Mouse (Mus musculus): ENCODE results near the gene Apoc1.

The Apoc1 gene

GRCm38 (mm10) chr7:19691873-19692865 lies at the start of gene Apoc1:
Gene Apoc1 (minus strand): TSS chr7:19692660.
- DNase-seq, result no peak

GRCm38 (mm10) chr7:19741329-19742031 lies 49.0 kb upstream of the Apoc1 start:
- peak; percentile 61 for DNase-seq

- DNase-seq, result no peak
Measured at GRCm38 (mm10) chr7:19740269-19740668, 47.8 kb upstream of the Apoc1 start.

DNA sequence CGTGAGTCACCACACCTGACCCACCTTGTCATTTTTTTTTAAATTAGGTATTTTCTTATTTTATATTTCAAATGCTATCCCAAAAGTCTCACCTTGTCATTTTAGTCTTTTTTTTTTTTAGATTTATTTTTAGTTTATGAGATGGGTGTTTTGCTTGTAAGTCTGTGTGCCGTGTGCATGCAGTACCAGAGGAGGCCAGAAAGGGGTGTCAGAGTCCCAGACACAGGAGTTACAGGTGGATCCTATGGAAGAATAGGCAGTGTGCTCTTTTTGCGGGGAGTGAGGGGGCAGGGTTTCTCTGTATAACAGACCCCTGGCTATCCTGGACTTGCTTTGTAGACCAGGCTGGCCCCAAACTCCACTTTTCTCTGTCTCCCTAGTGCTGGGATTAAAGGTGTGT lies 46.3 kb upstream of the Apoc1 start:
- DNase-seq, result no peak

DNA sequence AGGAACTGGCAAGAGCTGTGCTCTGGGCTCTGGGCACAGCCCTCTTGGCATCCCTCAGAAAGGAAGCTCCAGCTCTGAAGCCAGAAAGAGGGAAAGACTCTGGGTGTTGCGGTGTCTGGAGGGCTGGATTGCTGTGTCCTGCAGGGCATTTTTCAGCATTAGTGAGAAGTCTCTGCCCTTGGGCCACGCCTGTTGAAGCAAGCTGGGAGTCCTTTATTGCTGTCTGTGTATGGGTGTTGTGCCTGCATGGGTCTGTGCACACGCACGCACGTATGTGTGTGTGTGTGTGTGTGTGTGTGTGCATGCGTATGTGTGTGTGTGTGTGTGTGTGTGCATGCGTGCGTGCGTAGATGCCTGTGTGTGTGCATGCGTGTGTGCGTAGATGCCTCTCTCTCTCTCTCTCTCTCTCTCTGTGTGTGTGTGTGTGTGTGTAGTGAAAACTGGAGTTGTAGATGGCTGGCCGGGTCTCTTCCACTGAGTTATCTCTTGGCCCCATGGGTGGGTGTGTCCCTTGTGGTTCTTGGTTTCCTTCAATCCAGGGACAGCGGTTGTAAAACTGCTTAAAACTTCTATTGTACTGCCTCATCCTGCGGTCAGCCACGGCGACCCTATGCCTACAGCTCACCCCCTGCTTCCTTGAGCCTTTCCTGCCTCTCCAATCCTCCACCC lies 44.1 kb upstream of the Apoc1 start:
- peak; percentile 39 for DNase-seq

DNA sequence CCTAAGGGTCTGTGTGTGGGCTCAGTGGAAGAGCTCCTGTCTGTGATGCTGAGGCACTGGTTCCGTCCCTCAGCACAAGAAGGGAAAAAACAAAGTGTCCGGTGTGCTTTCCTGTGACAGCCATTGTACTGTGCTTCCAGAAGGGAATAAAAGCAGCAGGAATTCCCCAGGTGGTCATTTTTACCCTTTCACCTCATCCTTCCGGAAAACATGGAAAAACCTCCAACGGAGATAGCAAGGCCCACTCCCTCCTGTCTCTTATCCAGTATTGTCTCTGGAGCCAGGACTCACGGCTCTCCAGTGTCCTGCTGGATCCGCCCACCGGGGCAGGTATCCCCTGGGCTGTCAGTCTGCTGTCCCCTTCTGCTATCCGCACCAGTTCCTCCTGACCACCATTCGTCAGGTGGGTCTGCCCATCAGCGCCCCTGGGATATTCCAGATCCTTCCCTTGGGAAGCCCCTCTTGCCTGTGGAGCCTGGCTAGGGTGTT lies 41.8 kb upstream of the Apoc1 start:
- DNase-seq, result peak; percentile 40

DNA sequence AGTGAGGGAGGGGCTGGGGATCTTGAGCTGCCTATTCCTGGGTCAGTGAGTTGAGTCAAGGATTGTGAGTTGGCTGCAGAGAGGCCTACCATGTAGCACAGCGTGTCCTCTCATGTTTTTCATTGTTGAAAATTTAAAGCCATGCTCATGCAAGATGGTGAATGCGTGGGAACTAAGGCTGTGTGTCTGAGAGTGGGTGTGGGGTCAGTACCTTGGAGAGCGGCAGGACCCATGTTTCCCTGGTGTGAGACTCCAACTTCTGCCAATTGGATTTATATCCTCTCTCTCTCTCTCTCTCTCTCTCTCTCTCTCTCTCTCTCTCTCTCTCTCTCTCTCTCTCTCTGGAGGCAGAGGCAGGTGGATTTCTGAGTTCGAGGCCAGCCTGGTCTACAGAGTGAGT lies 34.1 kb upstream of the Apoc1 start:
- DNase-seq, result no peak

DNA sequence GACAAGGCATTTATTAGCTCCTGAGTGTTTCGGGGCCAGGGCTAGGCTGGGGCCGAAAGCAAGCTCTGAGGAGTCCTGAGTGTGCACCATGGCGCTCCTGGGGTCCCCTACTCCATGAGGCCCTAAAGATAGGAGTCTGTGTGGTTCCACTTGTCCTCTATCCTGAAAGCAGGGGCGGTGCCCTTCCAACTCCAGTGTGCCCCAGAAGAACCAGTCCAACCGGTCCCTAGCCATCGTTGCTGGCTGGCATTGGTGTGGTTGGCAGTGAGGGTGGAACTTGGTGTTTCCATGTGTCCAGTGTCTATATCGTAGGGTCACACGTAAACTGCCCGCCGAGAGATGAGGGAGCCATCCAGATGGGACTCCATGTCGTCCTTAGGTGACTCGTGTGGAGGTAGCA lies 31.7 kb upstream of the Apoc1 start:
- DNase-seq, result peak; percentile 45

DNA sequence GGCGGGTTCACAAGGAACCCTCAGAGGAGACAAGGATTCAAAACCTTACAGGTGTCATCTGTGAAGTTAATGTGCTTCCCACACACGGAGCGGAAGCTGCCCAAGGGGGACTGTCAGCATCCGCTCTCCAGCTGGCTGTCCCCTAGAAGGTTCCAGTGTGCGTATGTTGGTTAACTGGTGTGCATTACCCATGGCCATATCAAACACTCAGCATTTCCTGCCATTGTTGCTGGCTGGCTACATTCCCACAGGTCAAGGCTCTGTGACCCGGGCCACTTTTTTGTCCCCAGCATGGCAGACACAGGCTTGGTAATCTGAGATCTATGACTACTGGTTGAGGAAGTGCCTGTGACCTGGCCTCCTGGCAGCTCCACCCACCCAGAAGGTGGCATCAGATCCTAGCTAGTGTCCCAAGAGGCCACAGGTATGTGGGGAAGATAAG lies 30.3 kb upstream of the Apoc1 start:
- DNase-seq, result peak; percentile 86

DNA sequence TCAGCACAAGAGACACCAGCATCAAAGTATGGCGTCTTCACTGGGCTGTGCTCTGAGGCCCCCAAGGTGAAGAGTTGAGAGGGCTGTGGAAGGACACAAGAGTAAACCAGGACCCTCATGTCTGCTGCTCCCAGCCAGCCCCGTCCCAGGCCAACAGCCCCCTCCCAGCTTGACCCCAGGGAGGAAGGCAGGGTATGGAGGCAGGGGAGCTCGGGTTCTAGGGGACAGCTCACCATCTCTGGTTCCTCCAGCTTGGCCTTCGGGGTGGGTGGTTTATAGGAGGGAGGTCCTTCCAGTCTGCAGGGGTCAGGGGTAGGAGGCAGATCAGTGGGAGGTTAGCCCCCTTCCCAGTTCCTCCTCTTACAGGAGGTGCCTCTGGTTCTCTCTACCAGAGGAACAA lies 26.7 kb upstream of the Apoc1 start:
- DNase-seq, result no peak

- DNase-seq, result no peak
Measured at GRCm38 (mm10) chr7:19718297-19718952, 26.0 kb upstream of the Apoc1 start.

GRCm38 (mm10) chr7:19717346-19717745 lies 24.9 kb upstream of the Apoc1 start:
- no peak for DNase-seq

GRCm38 (mm10) chr7:19716822-19717221 lies 24.4 kb upstream of the Apoc1 start:
- DNase-seq, result no peak

DNA sequence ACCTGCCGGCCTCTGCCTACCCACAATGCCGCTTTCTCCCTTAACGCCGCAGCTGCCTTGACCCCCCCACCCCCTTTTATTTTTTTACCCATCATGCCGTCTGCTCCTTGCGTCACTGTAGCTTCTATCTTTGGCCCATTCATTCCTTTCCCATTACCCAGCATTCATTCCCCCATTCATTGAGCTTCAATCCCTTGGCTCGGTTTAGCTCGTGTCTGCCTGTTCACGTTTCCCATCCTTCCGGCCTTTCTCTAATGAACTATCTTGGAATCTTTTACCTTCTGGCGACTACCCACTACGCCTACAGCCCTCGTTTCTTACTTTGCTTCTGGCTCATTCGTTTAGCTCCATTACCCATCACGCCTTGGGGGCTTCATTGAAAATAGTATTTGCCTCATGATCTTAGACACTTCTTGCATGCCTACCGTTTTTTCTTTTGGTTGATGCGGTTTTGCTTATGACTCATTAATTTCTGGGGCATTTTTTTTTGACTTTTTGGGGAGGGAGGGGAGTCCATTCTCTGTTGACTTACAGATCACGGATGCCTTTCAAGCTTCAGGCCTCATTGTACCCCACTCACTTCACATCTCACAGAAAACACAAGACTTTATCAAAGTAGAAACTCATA lies 23.7 kb upstream of the Apoc1 start:
- DNase-seq, result no peak

GRCm38 (mm10) chr7:19715239-19716054 lies 23.0 kb upstream of the Apoc1 start, which contains the start of gene Tomm40:
Gene Tomm40 (minus strand): TSS chr7:19715438.
- DNase-seq, result peak; percentile 100

DNA sequence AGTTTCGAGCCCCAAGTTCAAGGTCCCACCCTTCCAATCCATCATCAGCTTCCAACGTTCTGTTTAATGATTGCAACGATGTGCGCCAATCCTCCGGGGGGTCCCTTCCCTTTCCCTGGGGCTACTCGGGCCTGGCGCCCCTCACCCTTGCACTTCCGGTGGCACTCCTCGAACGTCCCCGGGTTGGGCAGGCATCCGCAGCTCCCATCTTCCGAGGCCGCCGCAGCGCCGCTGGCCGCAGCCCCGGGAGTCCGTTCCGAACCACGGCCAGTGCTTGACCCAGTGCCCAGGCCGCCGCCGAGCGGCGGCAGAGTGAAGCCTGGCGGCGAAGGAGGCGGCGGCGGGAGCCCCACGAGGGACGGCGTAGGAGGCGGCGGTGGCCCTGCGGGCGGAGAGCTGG lies 22.4 kb upstream of the Apoc1 start:
- no peak for DNase-seq

DNA sequence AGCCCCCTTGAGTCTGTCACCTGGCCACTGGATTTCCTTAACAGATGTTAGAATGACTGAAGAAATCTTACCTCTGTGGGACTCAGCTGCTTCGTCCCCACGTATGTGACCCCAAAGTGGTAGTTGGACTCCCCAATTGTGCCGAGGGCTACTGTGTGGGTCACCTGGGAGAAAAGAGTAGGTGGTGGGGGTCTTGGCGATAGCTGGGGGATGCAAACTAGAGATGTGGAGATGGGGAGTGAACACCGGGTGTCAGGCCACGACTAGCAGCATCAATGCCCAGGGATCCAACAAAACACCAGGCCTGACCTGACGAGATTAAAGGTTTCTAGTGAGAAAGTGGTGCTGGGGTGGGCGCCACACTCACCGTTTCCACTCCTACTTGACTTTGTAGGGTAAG lies 21.1 kb upstream of the Apoc1 start:
- no peak for DNase-seq

DNA sequence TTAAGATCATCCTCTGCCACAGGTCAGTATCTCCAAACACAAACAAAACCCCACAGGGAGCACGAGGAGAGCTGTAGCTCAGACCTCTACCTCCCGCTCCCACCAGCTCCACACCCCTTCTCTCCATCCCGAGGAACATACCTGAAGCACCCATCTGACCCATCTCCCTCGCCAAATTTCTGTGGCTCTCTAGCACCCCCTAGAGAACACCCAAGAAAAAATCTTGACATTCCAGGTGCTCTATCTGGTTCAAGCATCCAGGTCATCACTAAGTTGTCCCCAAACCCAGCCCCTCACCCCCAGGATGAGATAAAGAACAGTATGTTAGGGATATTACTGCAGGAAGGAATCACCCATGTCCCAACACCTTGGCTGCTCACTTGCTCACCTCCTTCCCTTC lies 20.7 kb upstream of the Apoc1 start:
- no peak for DNase-seq

DNA sequence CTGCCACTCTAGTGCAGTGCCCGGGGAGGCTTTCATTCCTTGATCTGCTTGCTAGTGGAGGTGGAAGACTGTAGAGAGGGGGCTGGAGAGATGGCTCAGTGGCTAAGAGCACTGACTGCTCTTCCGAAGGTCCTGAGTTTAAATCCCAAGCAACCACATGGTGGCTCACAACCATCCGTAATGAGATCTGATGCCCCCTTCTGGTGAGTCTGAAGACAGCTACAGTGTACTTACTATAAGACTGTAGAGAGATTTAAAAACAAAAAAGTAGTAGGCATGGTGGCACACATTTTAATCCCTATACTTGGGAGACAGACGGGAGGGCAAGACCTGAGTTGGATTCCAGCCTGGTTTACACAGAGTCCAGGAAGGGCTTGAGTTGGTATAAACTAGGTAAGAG lies 20.0 kb upstream of the Apoc1 start:
- no peak for DNase-seq

DNA sequence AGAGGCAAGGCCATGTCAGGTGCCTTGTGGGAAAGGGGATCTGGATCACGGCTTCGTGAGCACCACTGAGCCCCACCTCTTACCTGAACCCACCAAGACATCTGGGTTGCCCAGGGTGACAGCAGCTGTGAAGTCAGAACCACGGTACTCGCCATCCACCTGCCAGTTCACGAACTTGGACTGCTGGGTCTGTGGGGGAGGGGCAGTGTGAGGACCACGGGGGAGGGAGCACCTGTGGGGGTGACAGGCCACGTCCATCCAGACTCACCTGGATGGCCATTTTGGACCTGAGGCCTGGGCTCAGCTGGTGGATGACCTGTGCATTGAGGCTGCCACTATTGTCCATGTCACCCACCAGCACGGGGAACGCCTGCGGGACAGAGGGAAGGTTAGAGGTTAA lies 18.2 kb upstream of the Apoc1 start:
- no peak for DNase-seq

GRCm38 (mm10) chr7:19705271-19705670 lies 12.8 kb upstream of the Apoc1 start:
- no peak for DNase-seq
